Mouse (Mus musculus) heart, postnatal 0 days (tissue): ENCODE measurements around the gene Gm9958. TPM values are rescaled to one million over a fixed set of nuclear protein-coding genes. Genes with fewer than 3 reads are reported as not detected.
A peak's percentile ranks its signal among the peaks of the same experiment; 100 is the strongest.

Experiments
- ATAC-seq: fragments of 200-750 bp; cut with Nextera tagmentation; 2 replicates; pipeline ENCODE4 v1.8.0; 2017; ENCODE audit warnings: low read depth, moderate number of reproducible peaks, moderate library complexity; ENCODE audit not compliant: insufficient read depth
- DNase-seq: peaks from one replicate; pipeline ENCODE4 v3.0.0-alpha.2; 2016; ENCODE audit warnings: low spot score
- H3K27ac ChIP-seq: fragments of 300-500 bp; sonication (generic); 2 replicates; pipeline ENCODE4 v1.5.1; 2014; ENCODE audit warnings: low read depth, mild to moderate bottlenecking
- H3K27me3 ChIP-seq: fragments of 300-500 bp; sonication (generic); 2 replicates; pipeline ENCODE4 v1.6.1; 2014; ENCODE audit warnings: low read length, mixed read lengths; ENCODE audit not compliant: control insufficient read depth, insufficient read depth
- H3K36me3 ChIP-seq: fragments of 300-500 bp; sonication (generic); replicated peaks from 2 replicates; pipeline ENCODE4 v1.6.1; 2014; ENCODE audit warnings: low read length, mixed read lengths; ENCODE audit not compliant: control insufficient read depth, insufficient read depth
- H3K4me1 ChIP-seq: fragments of 300-500 bp; sonication (generic); 2 replicates; pipeline ENCODE4 v1.6.1; 2014; ENCODE audit warnings: antibody characterized with exemption; ENCODE audit not compliant: control insufficient read depth, insufficient read depth
- H3K4me2 ChIP-seq: fragments of 300-500 bp; sonication (generic); 2 replicates; pipeline ENCODE4 v1.6.1; 2014; ENCODE audit warnings: low read depth, mild to moderate bottlenecking, low read length, moderate library complexity
- H3K4me3 ChIP-seq: fragments of 300-500 bp; sonication (generic); 2 replicates; pipeline ENCODE4 v1.5.1; 2014; ENCODE audit warnings: low read depth, low read length
- H3K9ac ChIP-seq: fragments of 300-500 bp; sonication (generic); replicated peaks from 2 replicates; pipeline ENCODE4 v1.6.1; 2014; ENCODE audit warnings: low read depth, low read length, mixed read lengths
- H3K9me3 ChIP-seq: fragments of 300-500 bp; sonication (generic); replicated peaks from 2 replicates; pipeline ENCODE4 v1.6.1; 2016; ENCODE audit warnings: low read length; ENCODE audit not compliant: control insufficient read depth
- CTCF ChIP-seq: IDR thresholded peaks from 2 replicates; pipeline ENCODE4 v1.5.1; 2016; ENCODE audit warnings: antibody characterized with exemption, control low read depth, low read depth
- EP300 ChIP-seq: IDR thresholded peaks from 2 replicates; pipeline ENCODE4 v1.6.1; 2016; ENCODE audit warnings: antibody characterized with exemption, low read depth
- WGBS: fragments of 180-500 bp; shearing (Covaris S2); extraction: QIAGEN DNeasy Blood & Tissue Kit; methylation state at CpG from one replicate; pipeline ENCODE4 v1.1.7; 2014; 5-methylcytosine and 5-hydroxymethylcytosine counted together
- polyA plus RNA-seq: library from polyadenylated mRNA; unstranded; fragments of >200 nt; fragmentation: Nextera tagmentation; extraction: Ambion mirVana; gene quantifications from 2 replicates; pipeline ENCODE4 v1.2.1, GENCODE M21; 2015
- total RNA-seq: library from RNA; depleted of rRNA; stranded (reverse); fragments of >200 nt; gene quantifications from 2 replicates; pipeline ENCODE4 v1.2.3, GENCODE M21; 2014; ENCODE audit warnings: low replicate concordance; rRNA removed

Gene Gm9958
- total RNA-seq: 0.34 TPM in 1 of 2 replicates, not detected in the other
- 3.2 and 3.4 TPM in 2 replicates for polyA plus RNA-seq

GRCm38 (mm10) chr5:90367067-90367303 lies at the start of gene Gm9958:
Gm9958 (plus strand) TSS chr5:90367204.
- H3K27me3 ChIP-seq: no peaks in the 10 kb centered on the region
- WGBS: 2% methylated on average over 7 of the region's 7 CpGs
- H3K9me3 ChIP-seq: no peaks in the 10 kb centered on the region
- H3K36me3 ChIP-seq: 0 out of 2 replicates have a peak, but pooled peaks cover 3% of the 10 kb centered on the region
- TF ChIP-seq CTCF: no peak
- TF ChIP-seq EP300: no peak
- H3K4me1 ChIP-seq: peaks cover 22% of the 10 kb centered on the region
- H3K27ac ChIP-seq: peak within 1 kb of the TSS; percentile 100
- peak within 1 kb of the TSS; percentile 99 for H3K9ac ChIP-seq
- peak within 1 kb of the TSS; percentile 89 for H3K4me2 ChIP-seq
- DNase-seq: no peak
- no peak for ATAC-seq
- peak within 1 kb of the TSS; percentile 97 for H3K4me3 ChIP-seq

GRCm38 (mm10) chr5:90331071-90331470 lies 35.9 kb upstream of the Gm9958 start:
- no peaks in the 10 kb centered on the region for H3K9me3 ChIP-seq
- TF ChIP-seq EP300 (no peak), CTCF (no peak)
- H3K4me2 ChIP-seq: no peak overlapping the region
- no peak for ATAC-seq
- no peaks in the 10 kb centered on the region for H3K36me3 ChIP-seq
- no peak for DNase-seq
- no peaks in the 10 kb centered on the region; the same call in none of the 2 replicates for H3K4me1 ChIP-seq
- no peak overlapping the region for H3K27ac ChIP-seq
- H3K4me3 ChIP-seq: no peak overlapping the region
- H3K9ac ChIP-seq: no peak overlapping the region
- no peaks in the 10 kb centered on the region for H3K27me3 ChIP-seq
- 77% methylated on average over 1 of the region's 1 CpGs for WGBS

GRCm38 (mm10) chr5:90332478-90332877 lies 34.5 kb upstream of the Gm9958 start:
- Histone ChIP-seq H3K9ac (no peak overlapping the region), H3K4me3 (no peak overlapping the region), H3K27me3 (no peaks in the 10 kb centered on the region), H3K27ac (no peak overlapping the region), H3K4me2 (no peak overlapping the region), H3K36me3 (no peaks in the 10 kb centered on the region), H3K9me3 (no peaks in the 10 kb centered on the region), H3K4me1 (no peaks in the 10 kb centered on the region; the same call in none of the 2 replicates)
- DNase-seq (no peak), ATAC-seq (no peak)
- TF ChIP-seq EP300 (no peak), CTCF (no peak)
- 88% methylated on average over 2 of the region's 2 CpGs for whole genome bisulfite sequencing

- TF ChIP-seq CTCF (no peak), EP300 (no peak)
- Histone ChIP-seq H3K27ac (no peak overlapping the region), H3K27me3 (no peaks in the 10 kb centered on the region), H3K4me2 (no peak overlapping the region), H3K4me1 (peaks cover 15% of the 10 kb centered on the region), H3K9ac (no peak overlapping the region), H3K36me3 (no peaks in the 10 kb centered on the region), H3K4me3 (no peak overlapping the region), H3K9me3 (no peaks in the 10 kb centered on the region)
- 75% methylated on average over 7 of the region's 7 CpGs for WGBS
- no peak for DNase-seq
- ATAC-seq: no peak
Observed at GRCm38 (mm10) chr5:90338177-90339091, 28.6 kb upstream of the Gm9958 start.

DNA sequence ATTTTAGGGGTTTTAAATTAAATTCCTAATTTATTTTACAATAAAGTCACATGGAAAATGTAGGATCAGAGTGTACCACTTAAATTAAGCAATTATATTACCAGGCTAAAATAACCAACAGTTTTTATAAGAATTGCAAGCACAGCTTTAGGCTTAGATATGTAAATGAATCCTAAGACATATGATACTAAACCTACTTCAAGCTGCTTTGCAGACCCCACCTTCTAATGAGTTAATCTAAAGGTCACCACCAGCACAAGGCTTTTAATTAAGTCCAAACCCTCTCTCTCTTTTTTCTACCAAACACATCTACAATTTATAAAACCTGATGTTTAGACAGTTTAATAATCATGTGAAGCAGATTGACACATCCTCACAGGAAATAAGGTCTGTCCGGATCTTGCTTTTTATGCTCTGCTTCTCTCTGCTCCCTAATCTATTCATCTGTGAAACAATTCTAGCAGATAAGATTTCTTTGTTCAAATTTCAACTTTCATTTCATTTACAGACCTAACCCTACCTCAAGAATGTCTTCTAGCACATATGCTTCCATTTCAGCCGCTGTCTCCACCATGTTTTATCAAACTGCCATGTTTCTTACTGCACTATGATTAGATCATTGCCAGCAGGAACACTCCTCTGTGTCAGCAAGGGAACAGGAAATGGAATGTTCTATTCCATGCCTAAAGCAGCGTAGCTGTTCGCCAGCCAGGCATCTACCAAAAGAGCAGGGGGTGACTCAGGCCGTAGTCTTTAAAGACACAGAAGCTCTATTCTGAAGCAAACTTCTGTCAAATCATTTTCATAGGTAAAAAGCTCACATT lies 27.7 kb upstream of the Gm9958 start:
- H3K9me3 ChIP-seq: no peaks in the 10 kb centered on the region
- DNase-seq (peak; percentile 93), ATAC-seq (peak; percentile 99)
- no peaks in the 10 kb centered on the region for H3K27me3 ChIP-seq
- peak overlapping the region; percentile 62 for H3K4me2 ChIP-seq
- peaks cover 15% of the 10 kb centered on the region for H3K4me1 ChIP-seq
- H3K9ac ChIP-seq: no peak overlapping the region; the same call in 1 of the 2 replicates
- H3K36me3 ChIP-seq: no peaks in the 10 kb centered on the region
- peak overlapping the region; percentile 77 for H3K27ac ChIP-seq
- no peak for TF ChIP-seq CTCF
- TF ChIP-seq EP300: no peak
- 10% methylated on average over 5 of the region's 5 CpGs for WGBS
- peak overlapping the region; percentile 39 for H3K4me3 ChIP-seq
